Mouse (Mus musculus) cerebellum, adult 2 months (tissue): ENCODE data around the gene Ube2q2.

Experiments used
- CTCF ChIP-seq: fragments of 200-500 bp; IDR thresholded peaks from 2 replicates; pipeline ENCODE4 v1.5.1; 2011; ENCODE audit warnings: low read depth, mild to moderate bottlenecking, control low read depth, low read length, moderate library complexity, borderline replicate concordance; ENCODE audit not compliant: insufficient read depth
- POLR2A ChIP-seq: fragments of 200-500 bp; IDR thresholded peaks from 2 replicates; pipeline ENCODE4 v1.6.1; 2011; ENCODE audit warnings: low read length, control low read depth, borderline replicate concordance; ENCODE audit not compliant: insufficient read depth

DNA sequence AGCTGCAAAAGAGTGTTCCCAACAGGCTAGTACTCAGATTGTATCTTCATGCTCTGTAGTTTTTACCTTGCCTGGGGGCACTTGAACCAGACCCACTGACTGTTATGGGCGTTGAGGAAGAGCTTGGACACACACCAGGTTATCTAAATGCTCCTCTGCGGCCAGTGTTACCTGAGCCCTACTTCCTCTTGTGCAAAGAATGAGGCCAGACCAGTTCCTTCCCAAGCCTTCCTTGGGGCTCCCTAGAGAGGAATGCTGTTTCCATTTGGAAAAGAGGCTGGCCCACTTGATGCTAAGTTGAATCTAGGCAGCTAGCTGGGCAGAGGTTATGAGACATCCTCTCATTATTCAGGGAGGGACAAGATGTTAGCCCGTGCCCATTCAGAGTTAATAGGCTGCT, 26.1 kb upstream of the Ube2q2 start:
- no peak for TF ChIP-seq CTCF
- no peak for TF ChIP-seq POLR2A
